Comparison of ENCODE assay signal across 18 mouse cellular contexts in genomic region chr14:20012506-20013275, GRCm38 (mm10). TPM values are rescaled to one million over a fixed set of nuclear protein-coding genes. Genes with fewer than 3 reads are reported as not detected.
DNase-seq lines count a peak whose midpoint lies in the region; ATAC-seq and TF ChIP-seq lines count a peak whose summit lies in the region.
"Had no signal": no experiment of that assay in that cellular context is flagged by ENCODE, and none has a peak within 500 bp of the region (broad histone marks: within the 10 kb centered on the region; RNA-seq: fewer than 3 reads in every experiment).

No protein-coding gene starts in this region.

- no peak for DNase-seq in kidney, adult 2 months
- DNase-seq in right cerebral cortex, adult 2 months (ENCODE audit: low spot score in 2 of 2), result peak; percentile 15 to 19
- DNase-seq in right cerebral cortex, postnatal 4 days, result no peak
- DNase-seq in naive thymus-derived CD4-positive, alpha-beta T cell, adult 2 months (ENCODE audit: low read depth), result peak; percentile 45
- DNase-seq in thymus, postnatal 36 days, result peak; percentile 18 to 34
- DNase-seq in layer of hippocampus, adult 11-12 months (ENCODE audit: low spot score), result no peak
- DNase-seq in urinary bladder, postnatal 10 days (ENCODE audit: low spot score), result no peak
- DNase-seq: cerebellum, adult 11-12 months; gastrocnemius, postnatal 10 days; heart, postnatal 36 days; kidney, adult 18-20 months had no signal

- 60% methylated on average over 9 of the region's 9 CpGs for WGBS in kidney, embryonic 16.5 days
- 62% methylated on average over 9 of the region's 9 CpGs for WGBS in kidney, adult 2 months

- H3K27ac ChIP-seq in kidney, embryonic 16.5 days (ENCODE audit: low read length), result peak overlapping the region; percentile 65
- H3K27ac ChIP-seq in kidney, adult 2 months (ENCODE audit: insufficient read depth, low read depth, low read length), result no peak overlapping the region
- H3K27ac ChIP-seq: hindbrain, postnatal 0 days; limb, embryonic 15.5 days; neural tube, embryonic 12.5 days had no signal

- no peak overlapping the region for H3K4me3 ChIP-seq in kidney, embryonic 16.5 days (ENCODE audit: low read length)
- H3K4me3 ChIP-seq in kidney, adult 2 months (ENCODE audit: insufficient read depth, low read depth, low read length), result no peak overlapping the region
- H3K4me3 ChIP-seq: limb, embryonic 15.5 days; neural tube, embryonic 12.5 days had no signal

- no peak for TF ChIP-seq CTCF in kidney, adult 2 months (conservative IDR thresholded peaks at IDR 0.05; ENCODE audit: insufficient read depth, insufficient read length, low read depth, low read length)

- ATAC-seq in kidney, embryonic 16.5 days (ENCODE audit: low FRiP score, low TSS enrichment), result no peak
- ATAC-seq: forebrain, embryonic 16.5 days; hindbrain, postnatal 0 days had no signal

- no peaks in the 10 kb centered on the region for H3K36me3 ChIP-seq in kidney, embryonic 16.5 days (ENCODE audit: insufficient read depth, low read length)
- no peaks in the 10 kb centered on the region for H3K36me3 ChIP-seq in kidney, adult 2 months (ENCODE audit: control insufficient read depth, insufficient read depth, low read length)
- H3K36me3 ChIP-seq: G1E; limb, embryonic 15.5 days; neural tube, embryonic 12.5 days had no signal

- H3K27me3 ChIP-seq in kidney, embryonic 16.5 days (ENCODE audit: insufficient read depth, low read length), result no peaks in the 10 kb centered on the region
- H3K27me3 ChIP-seq in kidney, adult 2 months (replicated peaks; ENCODE audit: control insufficient read depth, insufficient read depth, low read length), result no peaks in the 10 kb centered on the region
- H3K27me3 ChIP-seq: limb, embryonic 15.5 days; neural tube, embryonic 12.5 days had no signal

- no peak overlapping the region for H3K4me2 ChIP-seq in kidney, embryonic 16.5 days (replicated peaks; ENCODE audit: low read depth, low read length)
- H3K4me2 ChIP-seq: heart, embryonic 11.5 days; limb, embryonic 15.5 days; neural tube, embryonic 12.5 days had no signal

- no peaks in the 10 kb centered on the region for H3K4me1 ChIP-seq in kidney, embryonic 16.5 days (ENCODE audit: insufficient read depth, low read length)
- H3K4me1 ChIP-seq in kidney, adult 2 months (ENCODE audit: control insufficient read depth, insufficient read depth, low read length), result no peaks in the 10 kb centered on the region
- H3K4me1 ChIP-seq: limb, embryonic 15.5 days; neural tube, embryonic 12.5 days had no signal

- no peaks in the 10 kb centered on the region for H3K9me3 ChIP-seq in kidney, embryonic 16.5 days (ENCODE audit: low read length)
- H3K9me3 ChIP-seq: G1E; limb, embryonic 15.5 days; neural tube, embryonic 12.5 days had no signal

- no peak for TF ChIP-seq POLR2A in kidney, adult 2 months (IDR thresholded peaks at IDR 0.05; ENCODE audit: low read depth, low read length)

- no peak overlapping the region for H3K9ac ChIP-seq in kidney, embryonic 16.5 days (replicated peaks; ENCODE audit: low read length)
- H3K9ac ChIP-seq: limb, embryonic 15.5 days; neural tube, embryonic 12.5 days had no signal

RNA-seq across cellular contexts. Expression of gene Gng2, which starts 35.3 kb away (rescaled TPM):
- 52.5 and 53.5 TPM in 2 replicates for polyA plus RNA-seq in kidney, embryonic 16.5 days (2015; fragmentation: Nextera tagmentation; extraction: Ambion mirVana)
- 6.6 and 9.0 TPM in 2 replicates for polyA plus RNA-seq in kidney, adult 2 months (2012; rRNA removed)

Comparison
In these comparisons a context has a peak if more than half of its experiments do, and no peak if none do; other contexts are left out.
1. DNase-seq: peak in right cerebral cortex, adult 2 months (2 of 2), naive thymus-derived CD4-positive, alpha-beta T cell, adult 2 months (single experiment) and thymus, postnatal 36 days (2 of 2); none in kidney, adult 2 months (single experiment), right cerebral cortex, postnatal 4 days (single experiment), layer of hippocampus, adult 11-12 months (single experiment) and urinary bladder, postnatal 10 days (single experiment).